18 mouse cellular contexts compared by ENCODE assay signal in genomic region chr7:81209979-81210685, GRCm38 (mm10).
"Had no signal": no experiment of that assay in that cellular context is flagged by ENCODE, and none has a peak within 500 bp of the region (broad histone marks: within the 10 kb centered on the region; RNA-seq: fewer than 3 reads in every experiment).

No protein-coding gene starts in this region.

- H3K9me3 ChIP-seq: liver, embryonic 13.5 days had no signal

- H3K9ac ChIP-seq: liver, embryonic 13.5 days had no signal

- H3K27ac ChIP-seq: kidney, postnatal 0 days; layer of hippocampus, adult 2 months; left cerebral cortex, adult 2 months; liver, embryonic 13.5 days; stomach, postnatal 0 days had no signal

- H3K4me2 ChIP-seq: liver, embryonic 13.5 days; midbrain, embryonic 11.5 days had no signal

- H3K36me3 ChIP-seq: liver, embryonic 13.5 days had no signal

- DNase-seq: kidney, postnatal 25 days; layer of hippocampus, postnatal 36 days; liver, embryonic 13.5 days; lung, adult 2 months; lung, postnatal 14 days; lung, postnatal 4 days; midbrain, embryonic 14.5 days; right cerebral cortex, adult 18-20 months; right cerebral cortex, postnatal 14 days; right cerebral cortex, postnatal 4 days; thymus, adult 2 months; thymus, postnatal 14 days; thymus, postnatal 4 days had no signal

- H3K4me3 ChIP-seq: layer of hippocampus, adult 2 months; left cerebral cortex, adult 2 months; liver, embryonic 13.5 days had no signal
